Mouse (Mus musculus): ENCODE data around the gene Lrp1.

Gene Lrp1

DNA sequence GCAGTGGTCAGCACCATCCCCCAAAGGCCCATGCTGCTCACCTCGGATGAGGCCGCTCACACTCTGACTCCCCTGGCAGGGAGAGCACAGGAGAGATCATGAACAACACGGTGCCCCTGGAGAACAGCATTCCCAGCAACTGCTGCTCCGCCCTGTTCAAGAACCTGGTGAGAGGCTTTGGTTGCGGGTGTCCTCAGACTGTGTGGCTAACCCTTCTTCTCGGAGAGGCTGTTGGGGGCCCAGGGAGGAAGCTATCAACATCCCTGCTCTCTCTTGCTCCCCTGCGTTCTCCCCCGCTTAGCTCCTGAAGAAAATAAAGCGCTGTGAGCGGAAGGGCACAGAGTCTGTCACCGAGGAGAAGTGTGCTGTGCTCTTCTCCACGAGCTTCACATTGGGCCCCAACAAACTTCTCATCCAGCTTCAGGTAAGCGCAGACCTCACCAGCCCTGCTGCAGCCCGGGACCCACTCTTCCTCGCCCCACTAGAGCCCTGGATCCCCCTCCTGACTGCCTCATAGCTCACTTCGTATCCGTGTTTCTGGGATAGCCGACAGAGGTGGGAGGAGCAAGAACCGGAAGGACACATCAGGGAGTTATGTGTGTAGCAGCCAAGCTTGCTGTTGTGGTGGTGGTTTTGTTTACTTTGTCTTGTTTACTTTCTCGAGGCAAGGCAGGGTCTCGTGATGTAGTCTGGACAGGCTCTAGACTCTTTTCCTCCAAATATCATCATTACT, 32.1 kb upstream of the Lrp1 start:
- DNase-seq (ENCODE audit: low spot score in 2 of 2): no peak

DNA sequence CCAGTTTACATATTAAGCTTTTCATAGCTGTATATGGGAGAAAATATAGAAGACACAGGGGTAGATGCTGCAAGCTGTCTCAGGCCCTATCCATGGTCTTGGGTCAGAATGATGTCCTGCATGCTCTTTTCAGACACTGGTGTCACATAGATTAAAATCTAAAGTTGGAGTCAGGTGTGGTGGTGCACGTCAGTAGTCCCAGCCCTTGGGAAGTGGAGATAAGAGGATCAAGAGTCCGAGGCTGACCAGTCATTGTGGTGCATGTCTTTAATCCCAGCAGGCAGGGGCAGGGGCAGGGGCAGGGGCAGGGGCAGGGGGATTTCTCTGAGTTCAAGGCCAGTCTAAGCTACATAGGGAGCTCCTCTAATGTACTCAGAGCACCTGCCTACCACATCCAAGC, 24.8 kb upstream of the Lrp1 start:
- DNase-seq (ENCODE audit: low spot score in 2 of 2): no peak

DNA sequence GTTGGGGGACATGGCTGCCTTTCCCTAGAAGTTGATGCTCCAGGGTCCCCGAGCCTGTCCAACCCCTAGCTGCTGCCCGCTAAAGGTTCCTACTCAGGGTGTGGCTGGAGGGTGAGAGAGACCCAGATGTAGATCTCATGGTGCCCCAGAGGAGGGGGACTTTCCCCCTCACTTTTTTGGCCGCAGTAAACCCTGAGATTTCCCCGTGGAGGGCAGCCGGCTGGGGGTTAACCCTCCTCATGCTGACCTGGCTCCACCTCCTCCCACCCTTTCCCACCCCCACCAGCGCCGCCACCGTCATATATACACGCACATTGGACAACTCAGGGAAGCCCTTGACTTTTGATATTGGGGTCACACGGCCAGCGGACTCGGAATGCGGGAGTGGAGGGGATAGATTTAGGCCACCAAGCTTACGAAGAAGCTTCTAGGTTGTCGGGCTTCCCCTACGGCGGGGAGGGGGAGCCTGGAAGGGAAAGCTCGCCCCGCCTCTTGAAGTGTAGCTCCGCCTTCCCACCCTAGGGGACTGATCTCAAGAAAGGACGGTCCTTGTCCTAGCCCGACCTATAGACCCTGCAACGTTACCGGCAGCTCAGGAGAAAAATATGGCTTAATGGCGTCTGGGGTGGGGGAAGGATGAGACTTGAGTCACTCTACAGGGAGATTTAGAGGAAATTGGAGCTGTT, 22.7 kb upstream of the Lrp1 start:
- DNase-seq (ENCODE audit: low spot score in 2 of 2): peak in 1 of 2 experiments; percentile 34

DNA sequence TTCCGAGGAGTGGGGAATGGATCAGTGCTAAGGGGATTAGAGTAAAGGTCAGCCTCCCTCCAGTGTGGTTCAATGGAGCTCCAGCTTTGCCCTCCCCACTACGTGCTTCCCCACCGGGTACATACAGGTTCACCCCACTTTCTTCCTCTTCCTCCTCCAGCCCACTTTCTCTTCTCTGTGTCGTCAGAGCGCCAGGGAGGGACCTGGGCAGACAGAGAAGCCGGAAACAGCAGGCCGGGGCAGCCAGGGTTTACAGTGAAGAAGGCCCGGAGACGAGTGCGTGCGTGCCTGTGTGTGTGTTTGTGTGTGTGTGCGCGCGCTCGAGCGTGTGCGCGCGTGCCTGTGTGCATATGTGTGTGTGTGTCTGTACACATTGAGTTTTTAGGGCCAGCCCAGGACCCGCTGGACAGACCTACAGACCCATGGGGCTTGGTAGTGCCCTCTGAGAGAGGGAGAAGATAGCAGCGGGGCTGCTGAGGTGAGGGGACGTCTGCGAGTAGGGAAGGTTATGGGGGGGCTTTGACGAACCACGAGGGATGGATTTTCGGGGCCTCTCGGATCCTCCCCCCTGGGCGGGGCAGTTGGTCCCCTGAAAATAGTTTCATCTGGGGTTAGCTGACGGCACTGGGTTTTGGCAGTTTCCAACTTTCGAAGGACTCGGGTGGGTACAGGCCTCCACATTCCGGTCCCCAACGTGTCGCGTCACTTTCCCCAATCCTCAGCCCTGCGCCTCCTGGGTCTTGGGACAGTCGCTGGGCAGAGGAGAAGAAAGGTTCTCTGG, 22.0 kb upstream of the Lrp1 start, which contains the start of gene Stat6:
Gene Stat6, plus strand, starts transcription at position 215 of the 781 bp plus-strand sequence.
- peak in 1 of 2 experiments; percentile 36 for DNase-seq (ENCODE audit: low spot score in 2 of 2)

DNA sequence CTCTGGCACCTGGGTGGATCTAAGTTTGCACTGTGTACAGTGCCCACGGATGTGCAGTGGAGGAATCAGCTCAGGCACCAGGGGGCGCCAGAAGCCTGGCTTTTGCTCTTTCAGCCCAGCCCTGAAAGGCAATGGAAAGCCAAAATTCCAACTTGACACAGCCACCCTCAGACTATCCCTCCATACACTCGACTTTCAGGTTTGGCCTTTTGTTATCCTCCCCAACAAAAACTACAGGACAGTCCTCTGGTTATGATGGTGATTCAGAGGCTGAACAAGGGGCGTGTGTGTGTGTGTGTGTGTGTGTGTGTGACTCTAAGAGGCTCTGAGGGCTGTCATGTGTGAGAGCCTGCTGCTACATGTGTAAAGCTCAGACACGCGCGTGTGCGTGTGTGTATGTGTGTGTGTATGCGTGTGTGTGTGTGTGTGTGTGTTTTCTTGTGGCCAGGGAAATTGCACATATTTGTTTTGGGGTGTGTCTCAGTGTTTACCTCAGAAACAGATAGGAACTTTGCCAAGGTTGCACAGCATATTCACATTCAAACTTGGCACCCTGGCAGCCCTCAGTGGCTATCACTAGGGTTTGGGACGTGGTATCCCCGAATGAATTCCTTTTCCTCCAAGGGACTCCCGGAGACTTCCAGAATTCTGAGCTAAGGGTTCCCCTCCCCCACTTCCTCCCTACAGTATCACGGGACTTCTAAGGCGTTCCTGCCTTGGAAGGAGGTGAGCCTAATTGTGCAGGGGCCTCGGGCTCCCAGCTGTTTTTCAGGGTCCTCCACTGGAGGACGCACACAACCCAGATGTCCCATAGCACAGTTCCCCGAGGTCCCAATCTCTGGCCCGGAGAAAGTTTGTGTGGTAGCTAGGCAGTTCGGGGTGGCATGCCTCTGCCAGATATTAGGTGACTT, 21.2 kb upstream of the Lrp1 start:
- DNase-seq (ENCODE audit: low spot score in 2 of 2): peak in 1 of 2 experiments; percentile 87

DNA sequence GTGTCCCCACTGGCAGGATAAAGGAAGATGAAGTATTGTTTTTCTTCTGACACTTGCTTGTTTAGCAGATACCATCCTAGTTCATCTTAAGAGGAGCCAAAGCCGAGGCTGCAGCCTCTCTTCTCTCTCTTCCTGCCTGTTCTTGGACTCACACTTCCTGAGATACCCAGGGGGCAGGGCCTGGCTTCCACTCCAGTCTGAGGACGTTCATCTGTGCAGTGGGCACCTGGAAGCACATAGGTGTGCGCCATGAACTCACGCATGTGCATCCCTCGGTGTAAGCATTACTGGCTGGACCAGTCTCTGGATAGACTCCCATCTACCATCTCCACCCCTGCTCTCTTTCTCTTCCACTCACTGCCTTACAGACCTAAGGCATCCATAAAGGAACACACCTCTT, 19.5 kb upstream of the Lrp1 start:
- DNase-seq (ENCODE audit: low spot score in 2 of 2): no peak

DNA sequence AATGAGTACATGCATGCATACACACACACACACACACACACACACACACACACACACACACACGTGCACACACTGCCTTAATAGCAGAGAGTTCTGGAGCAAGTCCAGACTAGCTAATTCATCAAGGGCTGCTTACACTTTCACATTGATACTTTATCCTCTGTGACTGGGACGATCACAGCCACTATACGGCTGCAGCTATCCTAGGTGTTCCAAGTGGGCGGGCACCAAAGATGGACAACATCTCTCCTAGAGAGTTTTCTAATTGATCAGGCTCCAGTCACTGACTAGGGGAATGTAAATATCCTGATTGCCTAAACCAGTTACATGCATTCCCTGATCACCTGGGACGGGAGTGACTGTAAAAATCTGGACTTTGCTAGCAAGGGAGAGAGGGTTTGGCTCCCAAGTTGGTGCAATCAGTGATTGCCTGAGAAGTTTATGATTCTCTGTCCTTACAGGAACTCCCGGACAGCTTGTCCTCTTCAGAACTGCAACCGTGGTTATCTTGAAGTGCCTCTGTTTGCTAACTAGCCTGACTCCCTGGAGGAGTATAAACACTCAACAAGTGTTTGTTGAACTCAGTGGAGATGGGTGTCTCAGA, 11.8 kb upstream of the Lrp1 start:
- no peak for DNase-seq (ENCODE audit: low spot score in 2 of 2)

DNA sequence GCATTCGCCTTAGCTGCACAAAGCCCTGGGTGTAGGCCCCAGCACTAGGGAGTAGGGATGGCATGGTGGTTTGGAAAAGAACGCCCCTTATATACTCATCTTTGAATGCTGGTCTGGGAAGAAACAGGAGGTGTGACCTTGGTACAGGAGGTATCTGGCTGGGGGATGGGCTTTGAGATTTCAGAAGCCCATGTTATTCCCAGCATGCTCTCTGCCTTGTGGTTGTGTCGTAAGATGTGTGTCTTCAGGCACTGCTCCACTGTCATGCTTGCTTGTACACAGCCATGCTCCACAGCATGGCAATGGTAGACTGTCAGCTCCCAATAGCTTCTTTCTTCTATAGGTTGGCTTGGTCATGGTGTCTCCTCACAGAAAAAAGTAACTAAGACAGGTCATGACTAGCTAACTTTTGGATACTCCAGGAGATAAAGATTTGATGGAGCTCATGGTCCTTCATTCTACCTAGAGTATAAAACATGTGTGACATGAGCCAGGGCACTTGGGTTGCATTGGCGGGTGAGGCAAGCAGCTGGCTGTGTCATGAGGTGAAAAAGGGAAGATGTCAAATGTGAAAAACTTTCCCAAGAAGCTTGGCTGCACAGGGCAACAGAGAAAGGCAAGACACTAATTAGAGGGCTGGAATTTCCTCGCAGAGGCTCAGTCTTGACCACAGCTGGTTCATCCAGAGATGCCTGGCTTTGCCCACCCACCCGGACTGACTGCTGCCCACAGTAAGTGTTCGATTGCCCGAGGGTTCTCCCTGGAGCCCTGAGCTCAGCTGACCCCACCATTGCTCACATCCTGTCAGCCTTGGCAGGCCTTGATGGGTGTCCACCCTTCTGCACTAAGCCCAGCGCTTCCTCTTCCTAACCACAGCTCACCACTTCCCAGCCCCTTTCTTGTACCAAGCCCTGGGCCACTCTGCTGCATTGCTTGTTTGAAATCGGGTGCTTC, 10.6 kb upstream of the Lrp1 start:
- peak in 1 of 2 experiments; percentile 13 for DNase-seq (ENCODE audit: low spot score in 2 of 2)

DNA sequence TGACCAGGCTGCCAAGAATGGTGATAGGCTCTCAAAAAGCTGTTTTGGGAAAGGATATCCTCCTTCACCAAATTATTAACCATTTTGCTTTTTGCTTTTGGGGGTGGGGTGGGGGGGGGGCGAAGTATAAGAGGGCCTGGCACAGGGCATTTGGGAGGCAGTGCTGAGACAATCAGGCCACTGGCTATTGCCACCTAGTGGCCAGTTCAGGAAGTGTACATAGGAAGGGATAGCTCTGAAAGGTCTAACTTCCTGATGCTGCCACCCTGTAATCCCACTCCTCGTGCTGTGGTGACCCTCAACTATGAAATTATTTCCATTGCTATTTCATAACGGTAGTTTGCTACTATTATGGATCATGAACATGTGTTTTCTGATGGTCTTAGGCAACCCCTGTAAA, 5.5 kb upstream of the Lrp1 start:
- peak in 1 of 2 experiments; percentile 45 for DNase-seq (ENCODE audit: low spot score in 2 of 2)

DNA sequence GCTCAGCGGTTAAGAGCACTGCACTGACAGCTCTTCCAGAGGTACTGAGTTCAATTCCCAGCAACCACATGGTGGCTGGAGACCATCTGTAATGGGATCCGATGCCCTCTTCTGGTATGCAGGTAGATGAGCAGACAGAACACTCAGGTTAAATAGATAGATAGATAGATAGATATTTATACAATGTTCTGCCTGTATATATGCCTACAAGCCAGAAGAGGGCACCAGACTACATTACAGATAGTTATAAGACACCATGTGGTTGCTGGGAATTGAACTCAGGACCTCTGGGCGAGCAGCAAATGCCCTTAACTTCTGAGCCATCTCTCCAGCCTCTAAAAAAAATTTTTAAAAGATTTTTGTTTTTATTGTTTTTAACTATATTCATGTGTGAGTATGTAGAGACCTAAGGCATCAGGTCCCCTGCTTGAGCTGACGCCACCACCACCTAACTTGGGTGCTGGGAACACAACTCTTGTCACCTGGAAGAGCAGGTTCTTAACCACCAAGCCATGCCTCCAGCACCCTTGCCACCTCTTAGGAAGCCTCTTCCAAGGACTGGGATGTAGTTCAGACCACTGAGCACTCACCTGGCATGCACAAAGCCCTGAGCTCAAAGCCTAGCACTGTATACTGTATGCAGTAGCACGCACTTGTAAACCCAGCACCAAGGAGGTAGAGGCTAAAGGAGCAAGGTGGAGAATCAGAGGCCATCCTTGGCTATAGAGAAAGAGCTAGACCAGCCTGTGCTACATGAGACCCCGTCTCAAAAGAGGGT, 2.7 kb upstream of the Lrp1 start:
- no peak for DNase-seq (ENCODE audit: low spot score in 2 of 2)

DNA sequence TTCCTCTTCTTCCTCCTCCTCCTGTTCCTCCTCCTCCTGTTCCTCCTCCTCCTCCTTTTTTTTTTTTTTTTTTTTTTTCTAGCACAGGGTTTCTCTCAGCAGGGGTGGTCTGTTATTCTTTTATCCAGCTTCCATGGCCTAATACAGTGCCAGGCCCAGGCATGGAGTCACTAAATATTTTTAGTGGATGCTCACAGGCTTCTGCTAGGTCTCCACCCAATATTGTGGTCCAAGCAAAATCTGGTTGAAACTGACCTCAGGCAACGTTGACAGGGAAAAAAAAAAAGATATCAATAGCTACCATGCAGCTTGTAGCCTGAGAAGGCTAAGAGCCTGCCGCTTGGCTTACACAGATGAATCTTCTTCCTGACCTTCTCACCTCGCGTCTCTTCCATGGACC, 1.7 kb upstream of the Lrp1 start:
- DNase-seq (ENCODE audit: low spot score in 2 of 2): no peak

DNA sequence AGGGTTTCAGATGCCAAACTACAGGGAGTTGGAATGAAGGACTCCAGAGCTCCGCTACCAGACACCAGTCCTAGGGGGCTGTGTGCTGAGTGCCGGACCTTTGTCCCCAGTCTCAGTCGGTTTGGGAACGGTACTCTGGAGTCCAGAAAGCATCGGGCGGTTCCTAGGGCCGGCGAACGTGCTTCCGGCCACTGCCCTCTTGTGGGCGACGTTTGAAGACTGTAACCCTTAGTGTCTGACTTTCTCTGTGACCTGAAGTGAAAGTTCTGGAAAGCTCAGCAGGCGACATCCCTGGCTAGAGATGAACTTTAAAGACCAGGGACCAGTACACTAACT, 1.1 kb upstream of the Lrp1 start:
- DNase-seq (ENCODE audit: low spot score in 2 of 2): peak in 1 of 2 experiments; percentile 51

DNA sequence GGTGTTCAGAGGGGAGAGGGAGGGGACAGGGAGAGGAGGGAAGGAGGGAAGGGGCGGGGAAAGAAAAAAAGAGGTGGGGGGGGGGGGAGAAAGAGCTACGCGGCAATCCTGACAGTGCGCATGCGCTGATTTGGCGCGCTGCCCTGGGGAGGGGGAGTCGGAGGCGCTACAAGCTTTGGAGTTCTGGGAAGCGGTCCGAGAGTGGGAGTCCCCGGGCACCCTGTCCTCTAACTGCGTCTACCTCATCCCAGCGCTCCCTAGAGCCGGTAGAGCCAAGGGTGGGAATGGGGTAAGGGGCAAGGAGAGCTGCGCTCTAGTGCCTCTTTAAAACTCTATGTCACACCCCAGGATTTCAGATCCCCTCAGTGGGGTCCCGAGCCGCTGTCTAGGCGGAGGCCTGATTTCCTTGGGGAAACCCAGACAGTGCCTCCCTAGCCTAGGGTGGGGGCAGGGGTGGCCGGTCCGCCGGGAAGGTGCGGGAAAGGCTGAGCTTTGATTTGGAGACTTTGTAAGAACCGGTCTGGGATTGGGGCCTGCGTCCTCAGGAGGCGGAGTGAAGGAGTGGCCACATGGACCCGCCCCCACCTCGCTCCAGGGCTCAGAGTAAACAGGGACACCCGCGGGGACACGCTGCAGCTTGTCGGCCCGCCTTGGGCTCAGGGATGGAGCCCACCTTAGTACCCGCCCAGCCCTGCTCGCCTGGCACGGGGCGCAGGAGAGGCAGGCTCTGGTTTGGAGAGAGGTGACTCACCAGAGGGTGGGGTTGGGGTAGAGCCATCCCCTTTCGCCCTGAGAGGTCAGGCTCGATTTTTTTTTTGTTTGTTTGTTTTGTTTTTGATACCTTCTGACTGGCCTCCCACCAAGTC, 476 bp upstream of the Lrp1 start:
- peak; percentile 68 to 89 for DNase-seq (ENCODE audit: low spot score in 2 of 2)

DNA sequence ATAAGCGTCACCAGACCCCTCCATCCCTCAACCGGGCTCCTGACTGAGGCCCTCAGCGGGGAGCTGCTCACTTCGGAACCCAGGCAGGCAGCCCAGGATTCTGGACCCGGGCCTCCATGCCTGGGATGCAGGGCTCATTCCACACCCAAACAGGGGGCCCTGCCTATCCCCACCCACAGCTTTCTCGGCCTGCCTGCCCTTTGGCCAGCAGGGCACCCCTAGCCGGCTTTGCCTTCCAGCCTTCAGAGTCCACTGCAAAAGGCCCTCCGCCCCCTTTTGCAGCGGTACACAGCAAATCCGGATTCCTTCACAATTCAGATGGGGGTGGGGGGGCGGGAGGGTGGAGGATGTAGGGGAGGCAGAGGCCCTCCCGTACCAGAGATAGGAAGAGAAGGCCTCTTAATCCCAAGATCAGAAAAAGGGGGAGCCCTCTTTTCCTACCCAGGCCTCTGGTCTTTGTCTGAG, 975 bp downstream of the Lrp1 start:
- peak in 1 of 2 experiments; percentile 28 for DNase-seq (ENCODE audit: low spot score in 2 of 2)

DNA sequence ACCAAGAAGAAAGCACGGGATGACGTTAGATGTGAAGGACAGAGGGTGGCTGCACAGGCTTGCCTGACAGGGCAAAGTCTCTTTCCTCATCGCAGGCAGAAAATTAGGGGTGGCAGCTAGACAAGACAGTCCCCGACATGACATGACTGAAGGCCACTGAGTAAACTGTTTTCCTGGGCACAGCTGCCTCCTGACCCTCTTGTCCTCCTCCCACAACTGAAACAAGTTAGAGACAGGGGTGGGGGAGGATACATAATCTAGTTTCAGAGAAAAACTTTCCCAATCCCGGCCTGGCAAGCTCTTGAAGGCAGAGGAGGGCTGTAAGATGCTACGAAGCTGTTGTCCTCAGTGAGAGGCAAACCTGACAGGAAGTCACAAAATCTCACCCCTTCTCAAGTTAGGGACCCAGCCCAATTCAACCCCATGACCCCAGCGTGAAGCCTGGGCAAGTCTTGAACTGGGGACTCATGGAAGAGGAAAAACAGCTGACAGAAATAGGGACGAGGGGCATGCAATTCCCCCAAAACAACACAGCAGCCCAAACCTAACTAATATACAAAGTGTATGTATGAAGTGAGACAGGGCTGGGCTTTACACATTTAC, 1.7 kb downstream of the Lrp1 start:
- no peak for DNase-seq (ENCODE audit: low spot score in 2 of 2)

DNA sequence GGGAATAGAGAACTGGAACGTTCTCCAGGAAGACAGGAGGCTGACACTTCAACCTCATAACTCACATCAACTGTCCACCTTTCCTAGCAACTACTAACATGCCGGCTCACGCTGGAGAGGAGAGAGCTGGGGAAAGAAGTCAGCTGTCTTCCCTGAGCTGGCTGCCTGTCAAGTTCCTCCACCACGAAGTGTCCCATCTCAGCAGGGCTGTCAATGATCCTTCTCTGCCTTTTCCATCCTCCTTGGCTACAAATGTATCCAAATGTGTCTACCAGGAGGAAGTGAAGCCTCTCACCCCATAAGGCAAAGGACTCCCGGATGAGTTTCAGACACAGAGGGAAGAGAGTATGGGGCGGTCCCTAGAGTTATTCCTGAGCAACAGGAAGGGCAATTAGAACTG, 2.8 kb downstream of the Lrp1 start:
- peak in 1 of 2 experiments; percentile 28 for DNase-seq (ENCODE audit: low spot score in 2 of 2)

DNA sequence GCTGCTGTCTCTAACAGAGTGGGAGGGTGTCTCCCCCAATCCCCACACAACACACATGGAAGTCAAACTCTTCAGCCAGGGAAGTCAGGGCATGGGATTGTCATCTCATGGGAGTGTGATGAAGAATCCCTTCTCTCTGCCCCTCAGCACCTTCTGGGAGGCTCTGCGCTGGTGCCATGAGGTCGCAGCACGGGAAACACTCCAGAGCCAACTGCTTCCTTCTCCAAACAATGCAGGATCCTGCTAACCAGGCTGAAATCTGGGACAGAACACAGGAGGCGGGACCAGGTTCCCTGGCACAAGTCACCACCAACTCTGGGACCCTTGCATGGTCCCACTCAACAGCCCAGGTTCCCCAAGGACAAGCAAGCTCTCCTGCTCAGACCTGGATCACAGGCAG, 3.7 kb downstream of the Lrp1 start:
- DNase-seq (ENCODE audit: low spot score in 2 of 2): peak in 1 of 2 experiments; percentile 24

DNA sequence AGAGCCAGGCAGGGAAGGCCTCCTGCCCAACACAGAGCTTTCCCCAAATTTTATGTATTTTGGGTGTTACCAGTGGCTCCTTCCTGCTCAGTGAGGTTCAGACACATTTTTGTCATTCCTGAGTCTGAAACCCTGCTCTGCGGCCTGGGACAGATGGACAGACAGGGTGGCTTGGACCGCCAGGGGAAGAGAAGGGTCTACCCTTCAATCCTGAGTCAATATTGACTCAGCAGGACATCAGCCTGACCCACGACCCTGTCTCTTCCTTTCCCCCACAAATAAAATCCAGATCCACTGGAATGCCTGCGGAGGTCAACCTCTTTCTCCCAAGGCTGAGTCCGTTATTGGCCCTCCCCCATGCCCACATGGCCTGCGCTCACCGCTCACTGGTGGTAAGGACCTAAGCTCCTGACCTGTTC, 4.7 kb downstream of the Lrp1 start:
- no peak for DNase-seq (ENCODE audit: low spot score in 2 of 2)
